Mouse (Mus musculus) heart, postnatal 0 days (tissue): ENCODE results near the gene Olfr1359.

Experiments used
- CTCF ChIP-seq: IDR thresholded peaks from 2 replicates; pipeline ENCODE4 v1.5.1; 2016; ENCODE audit warnings: antibody characterized with exemption, control low read depth, low read depth
- EP300 ChIP-seq: IDR thresholded peaks from 2 replicates; pipeline ENCODE4 v1.6.1; 2016; ENCODE audit warnings: antibody characterized with exemption, low read depth

DNA sequence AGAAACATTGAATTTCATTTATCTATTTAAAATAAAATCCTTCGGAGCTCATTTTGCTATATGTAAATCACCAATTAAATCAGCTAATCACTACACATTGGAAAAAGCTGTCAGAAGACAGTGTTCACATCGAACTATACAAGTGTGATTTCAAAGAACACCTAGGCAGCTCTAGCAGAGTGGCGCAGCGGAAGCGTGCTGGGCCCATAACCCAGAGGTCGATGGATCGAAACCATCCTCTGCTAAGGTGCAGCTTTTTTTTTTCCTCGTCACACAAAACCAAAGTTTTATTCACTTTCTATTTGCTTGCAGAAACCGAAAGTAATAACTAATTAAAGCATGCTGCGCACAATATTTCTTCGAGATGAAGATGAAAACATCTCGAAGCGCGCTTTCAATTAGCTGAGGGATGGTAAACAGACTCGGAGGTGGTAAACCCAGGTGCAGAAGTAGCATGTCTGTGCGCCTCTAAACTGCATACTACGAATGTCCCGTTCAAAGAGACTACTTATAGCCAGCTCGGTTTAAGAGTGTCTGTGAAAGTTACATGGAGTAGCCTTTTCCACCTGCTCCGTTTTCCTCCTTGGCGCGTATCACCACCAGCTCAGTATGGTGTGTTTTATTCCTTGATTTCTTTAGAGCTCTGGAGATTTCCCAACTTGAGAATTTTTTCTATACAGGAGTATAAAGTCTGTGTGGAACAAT lies 13.1 kb downstream of the Olfr1359 start:
- TF ChIP-seq CTCF (no peak), EP300 (no peak)
